Mouse (Mus musculus) embryonic facial prominence, embryonic 12.5 days (tissue): ENCODE data around the gene Srsf6. TPM values are rescaled to one million over a fixed set of nuclear protein-coding genes. Genes with fewer than 3 reads are reported as not detected.

Experiments used
- ATAC-seq: fragments of 200-750 bp; cut with Nextera tagmentation; 2 replicates; pipeline ENCODE4 v1.8.0; 2017; ENCODE audit not compliant: insufficient number of reproducible peaks, insufficient read depth, low FRiP score, low TSS enrichment
- H3K27ac ChIP-seq: fragments of 300-500 bp; sonication (generic); 2 replicates; pipeline ENCODE4 v1.5.1; 2016; ENCODE audit warnings: mild to moderate bottlenecking
- H3K27me3 ChIP-seq: fragments of 300-500 bp; sonication (generic); 2 replicates; pipeline ENCODE4 v1.6.1; 2016; ENCODE audit warnings: mild to moderate bottlenecking, moderate library complexity
- H3K36me3 ChIP-seq: fragments of 300-500 bp; sonication (generic); 2 replicates; pipeline ENCODE4 v1.6.1; 2016; ENCODE audit warnings: mild to moderate bottlenecking
- H3K4me1 ChIP-seq: fragments of 300-500 bp; sonication (generic); 2 replicates; pipeline ENCODE4 v1.6.1; 2016
- H3K4me2 ChIP-seq: fragments of 300-500 bp; sonication (generic); replicated peaks from 2 replicates; pipeline ENCODE4 v1.6.1; 2016; ENCODE audit warnings: mild to moderate bottlenecking, moderate library complexity
- H3K4me3 ChIP-seq: fragments of 300-500 bp; sonication (generic); 2 replicates; pipeline ENCODE4 v1.5.1; 2016; ENCODE audit warnings: mild to moderate bottlenecking
- H3K9ac ChIP-seq: fragments of 300-500 bp; sonication (generic); 2 replicates; pipeline ENCODE4 v1.6.1; 2016; ENCODE audit warnings: mild to moderate bottlenecking, moderate library complexity
- H3K9me3 ChIP-seq: fragments of 300-500 bp; sonication (generic); 2 replicates; pipeline ENCODE4 v1.6.1; 2016; ENCODE audit warnings: mild to moderate bottlenecking, moderate library complexity
- WGBS: fragments of 180-500 bp; shearing (Covaris S2); methylation state at CpG from one replicate; pipeline ENCODE4 v1.1.7; 2016; 5-methylcytosine and 5-hydroxymethylcytosine counted together
- polyA plus RNA-seq: library from polyadenylated mRNA; unstranded; fragments of >200 nt; fragmentation: Nextera tagmentation; extraction: Ambion mirVana; gene quantifications from 2 replicates; pipeline ENCODE4 v1.2.1, GENCODE M21; 2016

Srsf6 gene
- polyA plus RNA-seq, 1 experiment from 2014 or later: 274 TPM

DNA sequence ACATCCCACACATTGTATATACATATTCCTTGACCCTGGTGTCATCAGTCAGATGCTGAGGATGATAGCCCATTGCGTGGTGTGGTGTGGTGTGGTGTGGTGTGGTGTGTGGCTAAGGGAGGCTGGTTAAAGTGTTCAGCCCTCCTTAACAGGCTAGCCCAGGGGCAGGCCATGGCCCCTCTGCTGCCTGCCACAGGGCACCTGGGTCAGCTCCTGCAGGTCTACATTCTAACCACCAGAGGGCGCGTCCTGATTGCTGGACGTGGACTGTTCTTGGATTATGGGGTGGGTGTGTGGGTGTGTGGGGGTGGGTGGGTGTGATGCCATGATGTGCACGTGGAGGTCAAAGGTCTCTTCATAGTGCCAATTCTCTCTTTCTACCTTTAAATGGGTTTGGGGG is 37.0 kb downstream of the Srsf6 start:
- no peak overlapping the region for H3K9ac ChIP-seq
- H3K9me3 ChIP-seq: no peaks in the 10 kb centered on the region
- peaks cover 2% of the 10 kb centered on the region for H3K4me1 ChIP-seq
- no peak overlapping the region for H3K4me3 ChIP-seq
- no peak for ATAC-seq
- WGBS: 10% methylated on average over 5 of the region's 5 CpGs
- no peaks in the 10 kb centered on the region for H3K36me3 ChIP-seq
- H3K27me3 ChIP-seq: no peaks in the 10 kb centered on the region
- no peak overlapping the region for H3K27ac ChIP-seq
- no peak overlapping the region for H3K4me2 ChIP-seq

DNA sequence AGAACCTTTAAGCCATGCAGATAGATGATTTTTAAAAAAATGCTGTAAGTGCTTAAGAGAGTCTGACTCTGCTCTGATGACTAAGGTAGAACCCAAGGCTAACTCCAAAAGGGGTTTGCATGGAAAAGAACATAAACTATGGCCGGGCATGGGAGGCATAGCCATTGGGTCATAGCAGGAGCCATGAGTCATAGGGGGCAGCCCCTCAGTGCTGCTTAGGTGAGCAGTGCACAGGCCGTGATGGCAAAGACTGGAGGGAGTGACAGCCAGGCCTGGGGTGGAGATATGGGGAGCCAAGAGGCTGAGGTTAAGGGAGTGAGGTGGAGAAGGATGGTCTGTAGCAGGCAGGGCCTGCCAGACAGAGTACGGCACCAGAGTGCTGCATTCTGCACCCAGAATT is 37.8 kb downstream of the Srsf6 start:
- no peak for ATAC-seq

DNA sequence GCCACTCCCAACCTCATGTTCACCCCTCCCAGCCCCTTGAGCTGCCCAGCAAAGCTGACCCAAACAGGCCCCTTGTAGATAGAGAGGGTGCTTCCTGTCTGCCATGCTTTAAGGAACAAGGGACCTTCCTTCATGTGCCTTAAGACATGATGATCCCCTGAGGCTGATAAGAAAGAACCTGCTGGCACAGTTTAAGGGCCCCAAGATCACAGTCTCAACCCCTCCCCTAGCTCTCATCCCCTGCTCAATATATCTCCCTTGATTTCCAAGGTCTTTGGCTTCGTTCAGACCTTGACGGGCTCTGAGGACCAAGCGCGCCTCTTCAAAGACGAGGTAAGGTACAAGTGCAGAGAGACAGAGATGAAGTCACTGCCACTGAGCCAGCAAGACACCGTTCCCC is 39.6 kb downstream of the Srsf6 start:
- Histone ChIP-seq H3K27ac (no peak overlapping the region), H3K27me3 (no peaks in the 10 kb centered on the region), H3K9ac (no peak overlapping the region), H3K4me1 (peaks cover 10% of the 10 kb centered on the region), H3K9me3 (no peaks in the 10 kb centered on the region), H3K4me2 (no peak overlapping the region), H3K36me3 (no peaks in the 10 kb centered on the region), H3K4me3 (no peak overlapping the region)
- ATAC-seq: no peak
- WGBS: 83% methylated on average over 6 of the region's 6 CpGs

More for the DNA sequence above, 37.8 kb downstream of the Srsf6 start:
- WGBS: 76% methylated on average over 3 of the region's 3 CpGs
- no peak overlapping the region for H3K4me3 ChIP-seq
- H3K4me2 ChIP-seq: no peak overlapping the region
- no peaks in the 10 kb centered on the region for H3K27me3 ChIP-seq
- H3K36me3 ChIP-seq: no peaks in the 10 kb centered on the region
- H3K9ac ChIP-seq: no peak overlapping the region
- no peak overlapping the region for H3K27ac ChIP-seq
- no peaks in the 10 kb centered on the region for H3K9me3 ChIP-seq
- peaks cover 10% of the 10 kb centered on the region for H3K4me1 ChIP-seq

DNA sequence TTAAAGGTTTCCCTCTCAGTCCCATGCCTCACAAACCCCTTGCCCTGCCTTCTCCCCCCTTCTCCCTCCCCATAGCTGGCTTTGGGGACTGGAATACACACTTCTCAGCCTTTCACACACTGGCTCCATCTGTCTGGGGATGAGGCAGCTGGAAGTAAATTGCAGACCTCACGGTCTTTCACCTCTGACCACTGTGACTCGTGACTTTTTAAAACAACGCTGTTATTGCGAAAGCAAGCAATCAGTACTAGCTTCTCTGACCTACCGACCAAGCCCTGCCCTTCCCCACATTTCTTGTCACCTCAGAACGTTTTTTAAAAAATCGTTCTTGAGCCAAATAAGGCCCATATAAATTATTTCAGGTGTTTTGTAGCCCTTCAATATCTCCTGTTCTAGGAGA is 41.4 kb downstream of the Srsf6 start:
- no peak overlapping the region for H3K4me2 ChIP-seq
- peaks cover 10% of the 10 kb centered on the region for H3K4me1 ChIP-seq
- ATAC-seq: no peak
- H3K4me3 ChIP-seq: no peak overlapping the region
- no peak overlapping the region for H3K9ac ChIP-seq
- WGBS: 48% methylated on average over 7 of the region's 7 CpGs
- no peaks in the 10 kb centered on the region for H3K9me3 ChIP-seq
- H3K27me3 ChIP-seq: no peaks in the 10 kb centered on the region
- no peaks in the 10 kb centered on the region for H3K36me3 ChIP-seq
- no peak overlapping the region for H3K27ac ChIP-seq

DNA sequence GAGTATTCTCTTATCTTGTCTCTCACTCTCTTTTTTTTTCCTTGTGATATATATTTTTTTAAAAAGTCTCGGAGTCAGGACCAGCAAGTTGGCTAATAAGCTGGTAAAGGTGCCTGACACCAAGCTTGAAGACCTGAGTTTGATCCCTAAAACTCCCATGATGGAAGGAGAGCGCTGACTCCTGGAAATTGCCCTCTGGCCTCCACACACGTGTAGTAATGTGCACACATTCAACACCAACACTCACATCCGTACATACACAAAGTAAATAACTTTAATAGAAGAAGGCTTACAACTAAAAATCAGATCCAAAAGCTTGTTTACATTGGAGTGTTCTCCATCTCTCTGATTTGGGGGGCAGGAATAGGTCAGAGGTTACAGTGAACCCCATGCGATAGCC is 41.9 kb downstream of the Srsf6 start:
- H3K27me3 ChIP-seq: no peaks in the 10 kb centered on the region
- no peaks in the 10 kb centered on the region for H3K9me3 ChIP-seq
- 58% methylated on average over 5 of the region's 5 CpGs for WGBS
- peaks cover 10% of the 10 kb centered on the region for H3K4me1 ChIP-seq
- H3K36me3 ChIP-seq: no peaks in the 10 kb centered on the region
- H3K4me3 ChIP-seq: no peak overlapping the region
- H3K9ac ChIP-seq: no peak overlapping the region
- H3K4me2 ChIP-seq: no peak overlapping the region
- no peak for ATAC-seq
- no peak overlapping the region for H3K27ac ChIP-seq

DNA sequence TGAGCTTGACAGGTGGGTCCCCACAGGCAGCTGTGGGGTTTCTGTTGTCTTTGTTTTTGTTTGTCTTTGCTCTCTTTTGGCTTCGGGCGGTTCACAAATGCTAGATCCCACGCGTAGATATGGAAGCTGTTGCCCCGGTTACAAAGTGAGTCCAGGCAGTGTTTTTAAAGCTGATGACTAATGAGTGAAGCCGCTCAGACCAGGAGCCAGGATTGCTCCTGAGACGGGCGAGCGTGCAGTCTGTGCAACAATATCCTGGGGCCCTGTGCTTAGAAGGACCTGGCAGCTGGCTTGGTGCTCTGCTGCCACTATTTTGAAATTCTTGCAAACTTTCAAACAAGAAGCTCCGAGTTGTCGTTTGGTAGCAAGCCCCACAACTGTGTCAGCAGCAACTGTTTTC is 42.3 kb downstream of the Srsf6 start:
- 24% methylated on average over 11 of the region's 11 CpGs for WGBS

DNA sequence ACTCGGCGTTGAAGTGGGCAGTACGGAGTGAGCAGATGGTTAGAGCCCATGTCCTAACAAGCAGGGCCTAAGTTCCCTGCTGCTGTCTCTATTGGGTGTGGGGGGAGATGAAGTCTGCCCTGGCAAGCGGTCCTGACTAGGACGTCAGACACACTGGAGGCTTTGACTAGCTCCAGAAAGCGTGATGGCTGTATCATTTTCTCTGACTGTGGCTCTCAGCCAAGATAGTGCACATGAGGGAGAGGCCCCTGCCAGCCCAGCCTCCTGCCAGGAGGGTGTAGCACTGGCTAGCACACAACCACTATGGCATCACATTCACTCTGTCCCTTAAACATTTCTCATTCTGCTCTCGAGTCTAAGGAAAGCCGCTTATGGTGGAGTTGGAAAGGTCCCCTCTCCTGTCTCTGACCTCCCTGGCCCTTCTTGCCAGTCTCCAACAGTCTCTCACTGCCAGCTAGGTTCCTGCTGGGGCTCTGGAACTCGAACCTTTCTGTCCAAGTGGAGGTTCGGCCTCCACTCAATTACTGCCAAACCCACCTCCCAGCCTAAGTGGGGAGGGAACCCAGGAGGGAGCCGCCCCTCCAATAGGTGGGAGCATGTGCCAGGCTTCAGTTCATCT is 43.9 kb downstream of the Srsf6 start:
- no peak overlapping the region for H3K4me2 ChIP-seq
- no peak overlapping the region for H3K9ac ChIP-seq
- WGBS: 74% methylated on average over 11 of the region's 11 CpGs
- H3K27ac ChIP-seq: no peak overlapping the region
- no peaks in the 10 kb centered on the region for H3K9me3 ChIP-seq
- H3K4me1 ChIP-seq: peaks cover 10% of the 10 kb centered on the region
- ATAC-seq: no peak; the same call in 1 of the 2 replicates
- H3K36me3 ChIP-seq: no peaks in the 10 kb centered on the region
- no peaks in the 10 kb centered on the region for H3K27me3 ChIP-seq
- H3K4me3 ChIP-seq: no peak overlapping the region

More for the DNA sequence above, 42.3 kb downstream of the Srsf6 start:
- peaks cover 10% of the 10 kb centered on the region for H3K4me1 ChIP-seq
- H3K4me3 ChIP-seq: no peak overlapping the region
- ATAC-seq: no peak
- H3K36me3 ChIP-seq: no peaks in the 10 kb centered on the region
- no peaks in the 10 kb centered on the region for H3K27me3 ChIP-seq
- H3K4me2 ChIP-seq: no peak overlapping the region
- peak overlapping the region; percentile 41; the same call in 1 of the 2 replicates for H3K27ac ChIP-seq
- no peak overlapping the region for H3K9ac ChIP-seq
- H3K9me3 ChIP-seq: no peaks in the 10 kb centered on the region

DNA sequence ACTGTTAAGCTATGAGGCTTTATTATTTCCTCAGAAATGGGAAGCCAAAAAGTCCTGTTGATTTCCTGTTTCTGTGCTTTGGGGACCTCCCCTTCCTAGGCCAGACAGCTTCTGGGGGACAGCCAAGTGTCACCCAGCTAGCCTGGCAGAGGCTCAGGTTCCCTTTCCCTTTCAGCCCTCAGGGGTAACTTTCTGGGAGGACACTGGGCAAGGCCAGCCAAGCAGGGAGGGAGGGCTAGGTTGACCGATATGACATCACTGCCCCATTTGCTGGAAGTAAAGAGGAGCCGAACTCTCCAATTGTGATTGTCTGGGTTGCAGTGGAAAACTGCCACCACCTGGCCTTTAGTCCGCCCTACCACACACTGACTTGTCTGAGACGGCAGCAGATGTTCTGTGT is 44.7 kb downstream of the Srsf6 start:
- no peak overlapping the region for H3K4me2 ChIP-seq
- WGBS: 63% methylated on average over 4 of the region's 4 CpGs
- H3K4me1 ChIP-seq: peaks cover 10% of the 10 kb centered on the region
- no peak for ATAC-seq
- no peaks in the 10 kb centered on the region for H3K27me3 ChIP-seq
- H3K9ac ChIP-seq: no peak overlapping the region
- H3K36me3 ChIP-seq: no peaks in the 10 kb centered on the region
- no peak overlapping the region for H3K4me3 ChIP-seq
- H3K9me3 ChIP-seq: no peaks in the 10 kb centered on the region
- H3K27ac ChIP-seq: no peak overlapping the region

DNA sequence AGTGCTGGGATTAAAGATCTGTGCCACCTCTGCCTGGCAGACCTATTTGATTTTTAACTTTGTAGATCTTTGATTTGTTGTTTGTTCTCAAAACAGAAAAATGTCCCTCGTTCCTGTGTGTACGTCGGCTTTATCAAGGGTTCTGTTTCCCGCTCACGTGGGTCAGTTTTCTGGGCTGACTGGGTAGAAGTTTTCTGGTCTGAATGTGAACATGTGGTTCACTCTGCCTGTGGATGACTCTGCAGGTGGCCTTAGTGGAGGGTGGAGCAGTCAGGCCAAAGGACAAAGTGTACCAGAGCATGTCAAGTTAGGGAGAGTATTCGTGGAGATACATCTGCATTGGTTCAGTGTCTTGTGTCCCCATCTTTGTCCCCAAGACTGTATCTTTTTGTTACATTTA is 53.1 kb downstream of the Srsf6 start:
- Histone ChIP-seq H3K27me3 (no peaks in the 10 kb centered on the region), H3K9me3 (no peaks in the 10 kb centered on the region), H3K9ac (no peak overlapping the region), H3K4me1 (no peaks in the 10 kb centered on the region), H3K36me3 (no peaks in the 10 kb centered on the region), H3K4me2 (no peak overlapping the region), H3K4me3 (no peak overlapping the region), H3K27ac (no peak overlapping the region)
- WGBS: 88% methylated on average over 6 of the region's 6 CpGs
- no peak for ATAC-seq

DNA sequence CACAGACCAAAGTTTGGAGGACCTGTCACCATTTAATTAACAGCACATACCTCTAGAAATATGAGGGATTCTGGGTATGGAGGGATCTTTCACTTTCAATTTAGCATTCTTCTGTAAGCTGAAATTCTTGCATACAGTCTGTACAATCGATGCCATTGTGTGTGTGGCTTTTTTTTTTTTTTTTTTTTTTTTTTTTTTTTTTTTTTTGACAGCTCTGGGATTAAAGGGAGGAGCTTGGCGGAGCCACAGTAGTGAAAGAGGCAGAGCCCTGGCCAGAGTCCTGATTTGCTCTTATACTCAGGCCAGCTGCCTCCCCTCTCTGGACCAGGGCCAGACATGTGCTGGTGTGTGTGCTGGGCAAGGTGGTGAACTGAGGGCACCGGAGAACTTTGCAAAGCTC is 54.6 kb downstream of the Srsf6 start:
- no peaks in the 10 kb centered on the region for H3K27me3 ChIP-seq
- no peak overlapping the region for H3K27ac ChIP-seq
- no peaks in the 10 kb centered on the region for H3K9me3 ChIP-seq
- WGBS: 55% methylated on average over 3 of the region's 3 CpGs
- H3K4me2 ChIP-seq: no peak overlapping the region
- H3K36me3 ChIP-seq: no peaks in the 10 kb centered on the region
- no peak overlapping the region for H3K4me3 ChIP-seq
- H3K9ac ChIP-seq: no peak overlapping the region
- ATAC-seq: no peak
- no peaks in the 10 kb centered on the region for H3K4me1 ChIP-seq
